Mouse (Mus musculus): Measurements from ENCODE around the gene Tmem45b.
"Not testable (repeated sequence)": the region's sequence is repeated elsewhere in the genome, so short reads cannot be mapped to it uniquely, and the experiment has no call there.

The Tmem45b gene

GRCm38 (mm10) chr9:31463692-31464474 is at the start of gene Tmem45b:
Tmem45b (minus strand) TSS chr9:31464462.
- no peak for TF ChIP-seq NANOG (IDR thresholded peaks at IDR 0.05; ENCODE audit: borderline replicate concordance, low read length)
- TF ChIP-seq CTCF (conservative IDR thresholded peaks at IDR 0.05; ENCODE audit: low read length): no peak
- no peak for TF ChIP-seq POU5F1 (IDR thresholded peaks at IDR 0.05; ENCODE audit: borderline replicate concordance, low read length)
- Histone ChIP-seq H3K4me3 (replicated peaks; ENCODE audit: low read length) (peak within 1 kb of the TSS; percentile 64), H3K36me3 (ENCODE audit: insufficient read depth, low read length) (no peaks in the 10 kb centered on the region), H3K4me1 (replicated peaks; ENCODE audit: low read depth, low read length) (peaks cover 16% of the 10 kb centered on the region), H3K27me3 (ENCODE audit: insufficient read depth, low read length) (peaks cover 39% of the 10 kb centered on the region), H3K9me3 (ENCODE audit: low read length) (no peaks in the 10 kb centered on the region)

- no peaks in the 10 kb centered on the region for H3K4me1 ChIP-seq (replicated peaks; ENCODE audit: low read depth, low read length)
- no peaks in the 10 kb centered on the region for H3K27me3 ChIP-seq (ENCODE audit: insufficient read depth, low read length)
- no peaks in the 10 kb centered on the region for H3K36me3 ChIP-seq (ENCODE audit: insufficient read depth, low read length)
- H3K4me3 ChIP-seq (replicated peaks; ENCODE audit: low read length): no peak overlapping the region
- peaks cover 5% of the 10 kb centered on the region for H3K9me3 ChIP-seq (ENCODE audit: low read length)
- TF ChIP-seq NANOG (IDR thresholded peaks at IDR 0.05; ENCODE audit: borderline replicate concordance, low read length): no peak
- TF ChIP-seq POU5F1 (IDR thresholded peaks at IDR 0.05; ENCODE audit: borderline replicate concordance, low read length): no peak
- TF ChIP-seq CTCF (conservative IDR thresholded peaks at IDR 0.05; ENCODE audit: low read length): no peak
These were observed 43.9 kb upstream of the Tmem45b start for GRCm38 (mm10) chr9:31508189-31508588.

- H3K36me3 ChIP-seq (ENCODE audit: insufficient read depth, low read length); H3K27me3 ChIP-seq (ENCODE audit: insufficient read depth, low read length); H3K4me1 ChIP-seq (replicated peaks; ENCODE audit: low read depth, low read length); H3K4me3 ChIP-seq (replicated peaks; ENCODE audit: low read length); H3K9me3 ChIP-seq (ENCODE audit: low read length): not testable (repeated sequence)
These were observed 37.0 kb upstream of the Tmem45b start for GRCm38 (mm10) chr9:31501221-31501620.

GRCm38 (mm10) chr9:31463190-31463589 is 1.1 kb downstream of the Tmem45b start:
- Histone ChIP-seq H3K27me3 (ENCODE audit: insufficient read depth, low read length) (peaks cover 39% of the 10 kb centered on the region), H3K9me3 (ENCODE audit: low read length) (peaks cover 4% of the 10 kb centered on the region; the same call in 1 of the 2 replicates), H3K4me1 (replicated peaks; ENCODE audit: low read depth, low read length) (peaks cover 16% of the 10 kb centered on the region), H3K4me3 (replicated peaks; ENCODE audit: low read length) (peak overlapping the region; percentile 64; the same call in 1 of the 2 replicates), H3K36me3 (ENCODE audit: insufficient read depth, low read length) (no peaks in the 10 kb centered on the region)
- TF ChIP-seq POU5F1 (IDR thresholded peaks at IDR 0.05; ENCODE audit: borderline replicate concordance, low read length): no peak
- no peak for TF ChIP-seq NANOG (IDR thresholded peaks at IDR 0.05; ENCODE audit: borderline replicate concordance, low read length)
- TF ChIP-seq CTCF (conservative IDR thresholded peaks at IDR 0.05; ENCODE audit: low read length): no peak

- TF ChIP-seq NANOG (IDR thresholded peaks at IDR 0.05; ENCODE audit: borderline replicate concordance, low read length) (no peak), POU5F1 (IDR thresholded peaks at IDR 0.05; ENCODE audit: borderline replicate concordance, low read length) (no peak), CTCF (conservative IDR thresholded peaks at IDR 0.05; ENCODE audit: low read length) (no peak)
- Histone ChIP-seq H3K4me3 (replicated peaks; ENCODE audit: low read length) (no peak overlapping the region), H3K4me1 (replicated peaks; ENCODE audit: low read depth, low read length) (peaks cover 13% of the 10 kb centered on the region), H3K27me3 (ENCODE audit: insufficient read depth, low read length) (peaks cover 2% of the 10 kb centered on the region; the same call in 1 of the 2 replicates), H3K9me3 (ENCODE audit: low read length) (peaks cover 4% of the 10 kb centered on the region; the same call in 1 of the 2 replicates), H3K36me3 (ENCODE audit: insufficient read depth, low read length) (no peaks in the 10 kb centered on the region)
These were observed 9.9 kb downstream of the Tmem45b start for GRCm38 (mm10) chr9:31454356-31454755.

- H3K4me1 ChIP-seq (replicated peaks; ENCODE audit: low read depth, low read length): peaks cover 19% of the 10 kb centered on the region
- H3K9me3 ChIP-seq (ENCODE audit: low read length): no peaks in the 10 kb centered on the region
- H3K27me3 ChIP-seq (ENCODE audit: insufficient read depth, low read length): peaks cover 2% of the 10 kb centered on the region; the same call in 1 of the 2 replicates
- H3K36me3 ChIP-seq (ENCODE audit: insufficient read depth, low read length): no peaks in the 10 kb centered on the region
- no peak overlapping the region for H3K4me3 ChIP-seq (replicated peaks; ENCODE audit: low read length)
- TF ChIP-seq NANOG (IDR thresholded peaks at IDR 0.05; ENCODE audit: borderline replicate concordance, low read length) (no peak), POU5F1 (IDR thresholded peaks at IDR 0.05; ENCODE audit: borderline replicate concordance, low read length) (no peak), CTCF (conservative IDR thresholded peaks at IDR 0.05; ENCODE audit: low read length) (no peak)
These were observed 12.1 kb downstream of the Tmem45b start for GRCm38 (mm10) chr9:31452166-31452565.

- no peaks in the 10 kb centered on the region for H3K36me3 ChIP-seq (ENCODE audit: insufficient read depth, low read length)
- TF ChIP-seq POU5F1 (IDR thresholded peaks at IDR 0.05; ENCODE audit: borderline replicate concordance, low read length) (no peak), NANOG (IDR thresholded peaks at IDR 0.05; ENCODE audit: borderline replicate concordance, low read length) (no peak), CTCF (conservative IDR thresholded peaks at IDR 0.05; ENCODE audit: low read length) (no peak)
- H3K4me1 ChIP-seq (replicated peaks; ENCODE audit: low read depth, low read length): peaks cover 25% of the 10 kb centered on the region
- H3K27me3 ChIP-seq (ENCODE audit: insufficient read depth, low read length): peaks cover 2% of the 10 kb centered on the region; the same call in 1 of the 2 replicates
- H3K4me3 ChIP-seq (replicated peaks; ENCODE audit: low read length): peak overlapping the region; percentile 61
- H3K9me3 ChIP-seq (ENCODE audit: low read length): no peaks in the 10 kb centered on the region
These were observed 15.0 kb downstream of the Tmem45b start for GRCm38 (mm10) chr9:31449145-31449772.

GRCm38 (mm10) chr9:31444236-31444635 is 20.0 kb downstream of the Tmem45b start:
- TF ChIP-seq NANOG (IDR thresholded peaks at IDR 0.05; ENCODE audit: borderline replicate concordance, low read length) (no peak), POU5F1 (IDR thresholded peaks at IDR 0.05; ENCODE audit: borderline replicate concordance, low read length) (no peak), CTCF (conservative IDR thresholded peaks at IDR 0.05; ENCODE audit: low read length) (no peak)
- no peaks in the 10 kb centered on the region for H3K36me3 ChIP-seq (ENCODE audit: insufficient read depth, low read length)
- H3K9me3 ChIP-seq (ENCODE audit: low read length): peaks cover 8% of the 10 kb centered on the region; the same call in 1 of the 2 replicates
- H3K27me3 ChIP-seq (ENCODE audit: insufficient read depth, low read length): no peaks in the 10 kb centered on the region
- H3K4me1 ChIP-seq (replicated peaks; ENCODE audit: low read depth, low read length): peaks cover 45% of the 10 kb centered on the region
- H3K4me3 ChIP-seq (replicated peaks; ENCODE audit: low read length): no peak overlapping the region

Measured in E14TG2a.4 (cell line).